Mouse (Mus musculus) spleen, postnatal 4 days (tissue): ENCODE measurements at regions not wholly inside any gene's neighbourhood (a gene's known extent, or its start where the extent isn't known, plus 50 kb on each side); places are given as distances from the start of the nearest gene placed in this dataset.
"Not testable (repeated sequence)": the region's sequence is repeated elsewhere in the genome, so short reads cannot be mapped to it uniquely, and the experiment has no call there.

Source experiments
- DNase-seq, 2 experiments: peaks; one replicate each; pipeline ENCODE4 v3.0.0; 2022; ENCODE audit warnings: low spot score in 2 of 2

- DNase-seq = no peak
Observed at GRCm38 (mm10) chr14:76964046-76964445, 72.5 kb upstream of the Ccdc122 start.

- no peak for DNase-seq
Observed at GRCm38 (mm10) chr14:76958875-76959274, 77.7 kb upstream of the Ccdc122 start.

GRCm38 (mm10) chr14:76957136-76957535, 79.4 kb upstream of the Ccdc122 start:
- DNase-seq = no peak

- DNase-seq = no peak
Observed at GRCm38 (mm10) chr14:76953171-76953570, 83.4 kb upstream of the Ccdc122 start.

GRCm38 (mm10) chr14:76951450-76951849, 85.1 kb upstream of the Ccdc122 start:
- DNase-seq = no peak

- DNase-seq = no peak
Observed at GRCm38 (mm10) chr14:76949388-76949787, 87.2 kb upstream of the Ccdc122 start.

GRCm38 (mm10) chr14:76948948-76949347, 87.6 kb upstream of the Ccdc122 start:
- DNase-seq = no peak

- DNase-seq = no peak
Observed at GRCm38 (mm10) chr14:76948481-76948880, 88.1 kb upstream of the Ccdc122 start.

GRCm38 (mm10) chr14:76947148-76947547, 89.4 kb upstream of the Ccdc122 start:
- no peak for DNase-seq

GRCm38 (mm10) chr14:76945626-76946025, 90.9 kb upstream of the Ccdc122 start:
- DNase-seq = no peak

GRCm38 (mm10) chr14:76941474-76942212, 94.9 kb upstream of the Ccdc122 start:
- no peak for DNase-seq

GRCm38 (mm10) chr14:76940507-76940906, 96.1 kb upstream of the Ccdc122 start:
- DNase-seq = no peak

GRCm38 (mm10) chr14:76936671-76937070, 99.9 kb upstream of the Ccdc122 start:
- no peak for DNase-seq

GRCm38 (mm10) chr14:76936051-76936450, 100.5 kb upstream of the Ccdc122 start:
- DNase-seq = not testable (repeated sequence)

- DNase-seq = no peak
Observed at GRCm38 (mm10) chr14:76935453-76935852, 101.1 kb upstream of the Ccdc122 start.

- DNase-seq = no peak
Observed at GRCm38 (mm10) chr14:76932890-76933289, 103.7 kb upstream of the Ccdc122 start.

- no peak for DNase-seq
Observed at GRCm38 (mm10) chr14:76931398-76931797, 105.2 kb upstream of the Ccdc122 start.

- no peak for DNase-seq
Observed at GRCm38 (mm10) chr14:76929562-76929961, 107.0 kb upstream of the Ccdc122 start.

GRCm38 (mm10) chr14:76928706-76929105, 107.9 kb upstream of the Ccdc122 start:
- DNase-seq = no peak

GRCm38 (mm10) chr14:76927245-76927806, 109.2 kb upstream of the Ccdc122 start:
- no peak for DNase-seq

- no peak for DNase-seq
Observed at GRCm38 (mm10) chr14:76926416-76926815, 110.2 kb upstream of the Ccdc122 start.

- no peak for DNase-seq
Observed at GRCm38 (mm10) chr14:76922399-76922939, 114.1 kb upstream of the Ccdc122 start.

- DNase-seq = no peak
Observed at GRCm38 (mm10) chr14:76918091-76918490, 118.5 kb upstream of the Ccdc122 start.
